Mouse (Mus musculus) midbrain, embryonic 16.5 days (tissue): ENCODE data around the gene Gm17949. TPM values are rescaled to one million over a fixed set of nuclear protein-coding genes. Genes with fewer than 3 reads are reported as not detected.

Experiments
- ATAC-seq: fragments of 200-750 bp; cut with Nextera tagmentation; 2 replicates; pipeline ENCODE4 v1.8.0; 2017; ENCODE audit warnings: moderate TSS enrichment
- H3K27ac ChIP-seq: fragments of 300-500 bp; sonication (generic); 2 replicates; pipeline ENCODE4 v1.5.1; 2014; ENCODE audit warnings: mild to moderate bottlenecking, low read length, mixed read lengths
- H3K27me3 ChIP-seq: fragments of 300-500 bp; sonication (generic); 2 replicates; pipeline ENCODE4 v1.6.1; 2014; ENCODE audit warnings: low read depth, low read length, mixed read lengths; ENCODE audit not compliant: control insufficient read depth, insufficient read depth
- H3K36me3 ChIP-seq: fragments of 300-500 bp; sonication (generic); 2 replicates; pipeline ENCODE4 v1.6.1; 2014; ENCODE audit warnings: mild to moderate bottlenecking, low read length, moderate library complexity, mixed read lengths; ENCODE audit not compliant: control insufficient read depth, insufficient read depth
- H3K4me1 ChIP-seq: fragments of 300-500 bp; sonication (generic); 2 replicates; pipeline ENCODE4 v1.6.1; 2014; ENCODE audit warnings: mild to moderate bottlenecking, low read length, mixed read lengths; ENCODE audit not compliant: control insufficient read depth, insufficient read depth
- H3K4me2 ChIP-seq: fragments of 300-500 bp; sonication (generic); 2 replicates; pipeline ENCODE4 v1.6.1; 2014; ENCODE audit warnings: mild to moderate bottlenecking, low read length, mixed read lengths
- H3K4me3 ChIP-seq: fragments of 300-500 bp; sonication (generic); 2 replicates; pipeline ENCODE4 v1.5.1; 2014; ENCODE audit warnings: low read depth, mild to moderate bottlenecking, low read length, moderate library complexity, mixed read lengths
- H3K9ac ChIP-seq: fragments of 300-500 bp; sonication (generic); 2 replicates; pipeline ENCODE4 v1.6.1; 2014; ENCODE audit warnings: low read depth, low read length, mixed read lengths
- H3K9me3 ChIP-seq: fragments of 300-500 bp; sonication (generic); replicated peaks from 2 replicates; pipeline ENCODE4 v1.6.1; 2014; ENCODE audit warnings: mild to moderate bottlenecking, low read length, mixed read lengths; ENCODE audit not compliant: control insufficient read depth, poor library complexity, severe bottlenecking
- WGBS: fragments of 180-500 bp; shearing (Covaris S2); extraction: QIAGEN DNeasy Blood & Tissue Kit; methylation state at CpG from one replicate; pipeline ENCODE4 v1.1.7; 2014; 5-methylcytosine and 5-hydroxymethylcytosine counted together
- polyA plus RNA-seq: library from polyadenylated mRNA; unstranded; fragments of >200 nt; fragmentation: Nextera tagmentation; extraction: Ambion mirVana; gene quantifications from 2 replicates; pipeline ENCODE4 v1.2.1, GENCODE M21; 2015

Gm17949 gene
- polyA plus RNA-seq, 1 experiment from 2014 or later: 0.41 TPM

GRCm38 (mm10) chr17:57070272-57070671 lies 59.0 kb downstream of the Gm17949 start:
- H3K9ac ChIP-seq: no peak overlapping the region
- H3K36me3 ChIP-seq: no peaks in the 10 kb centered on the region
- peak overlapping the region; percentile 31 for H3K4me2 ChIP-seq
- no peak for ATAC-seq
- 16% methylated on average over 9 of the region's 9 CpGs for WGBS
- no peak overlapping the region for H3K27ac ChIP-seq
- H3K4me1 ChIP-seq: no peaks in the 10 kb centered on the region
- no peaks in the 10 kb centered on the region for H3K27me3 ChIP-seq
- H3K9me3 ChIP-seq: no peaks in the 10 kb centered on the region
- peak overlapping the region; percentile 20 for H3K4me3 ChIP-seq

GRCm38 (mm10) chr17:57070699-57071098 lies 59.4 kb downstream of the Gm17949 start:
- Histone ChIP-seq H3K9me3 (no peaks in the 10 kb centered on the region), H3K27me3 (no peaks in the 10 kb centered on the region), H3K4me3 (peak overlapping the region; percentile 20), H3K27ac (no peak overlapping the region), H3K4me1 (no peaks in the 10 kb centered on the region), H3K9ac (no peak overlapping the region), H3K4me2 (peak overlapping the region; percentile 31), H3K36me3 (no peaks in the 10 kb centered on the region)
- 3% methylated on average over 11 of the region's 11 CpGs for WGBS
- 0 out of 2 replicates have a peak, but pooled peaks have one; percentile 5 for ATAC-seq

Other genes starting within 250 kb of the Gm17949 start
- gene Dus3l, start 246.7 kb upstream of the Gm17949 start, polyA plus RNA-seq: 96.8 and 106 TPM in 2 replicates
- 0.97 and 1.1 TPM in 2 replicates for gene Prr22, start 241.2 kb upstream of the Gm17949 start, polyA plus RNA-seq
- gene Rfx2, start 180.5 kb upstream of the Gm17949 start, polyA plus RNA-seq: 3.9 and 4.8 TPM in 2 replicates
- gene Acsbg2, start 137.0 kb upstream of the Gm17949 start, polyA plus RNA-seq: not detected in 2 replicates
- 0.57 and 0.63 TPM in 2 replicates for gene 1700061G19Rik, start 136.0 kb upstream of the Gm17949 start, polyA plus RNA-seq
- 91.4 and 95.3 TPM in 2 replicates for gene Mllt1, start 76.1 kb upstream of the Gm17949 start, polyA plus RNA-seq
- not detected in 2 replicates for gene Acer1, start 29.3 kb upstream of the Gm17949 start, polyA plus RNA-seq
- 164 and 171 TPM in 2 replicates for gene Clpp, start 21.2 kb upstream of the Gm17949 start, polyA plus RNA-seq
- 54.3 and 60.7 TPM in 2 replicates for gene Alkbh7, start 14.1 kb upstream of the Gm17949 start, polyA plus RNA-seq
- 0.74 and 1.0 TPM in 2 replicates for gene Pspn, start 11.5 kb upstream of the Gm17949 start, polyA plus RNA-seq
- gene Gtf2f1, start 181 bp upstream of the Gm17949 start, polyA plus RNA-seq: 71.7 and 74.6 TPM in 2 replicates
- 23.9 and 25.4 TPM in 2 replicates for gene Khsrp, start 20.1 kb downstream of the Gm17949 start, polyA plus RNA-seq
- gene Slc25a41, start 30.2 kb downstream of the Gm17949 start, polyA plus RNA-seq: not detected in 2 replicates
- 2.1 and 3.3 TPM in 2 replicates for gene Crb3, start 47.6 kb downstream of the Gm17949 start, polyA plus RNA-seq
- 36.0 and 42.8 TPM in 2 replicates for gene Slc25a23, start 48.4 kb downstream of the Gm17949 start, polyA plus RNA-seq
- gene Dennd1c, start 67.0 kb downstream of the Gm17949 start, polyA plus RNA-seq: 4.2 and 5.0 TPM in 2 replicates
- gene Tubb4a, start 76.3 kb downstream of the Gm17949 start, polyA plus RNA-seq: 383 and 394 TPM in 2 replicates
- 8.8 and 9.7 TPM in 2 replicates for gene Tnfsf9, start 93.9 kb downstream of the Gm17949 start, polyA plus RNA-seq
- 1.5 and 2.2 TPM in 2 replicates for gene Cd70, start 138.3 kb downstream of the Gm17949 start, polyA plus RNA-seq
- not detected in 2 replicates for gene Tnfsf14, start 182.7 kb downstream of the Gm17949 start, polyA plus RNA-seq
- gene C3, start 216.7 kb downstream of the Gm17949 start, polyA plus RNA-seq: 1.6 and 2.8 TPM in 2 replicates
- gene Gpr108, start 237.0 kb downstream of the Gm17949 start, polyA plus RNA-seq: 18.7 and 21.1 TPM in 2 replicates
- gene Trip10, start 238.0 kb downstream of the Gm17949 start, polyA plus RNA-seq: 9.2 and 9.4 TPM in 2 replicates